Mouse (Mus musculus) T-helper 2 cell (primary cell): ENCODE measurements at regions not wholly inside any gene's neighbourhood (a gene's known extent, or its start where the extent isn't known, plus 50 kb on each side); places are given as distances from the start of the nearest gene placed in this dataset.

Experiments used
- in situ Hi-C: fragments of 300-600 bp; cut with MboI, MseI; formaldehyde crosslinking; loops from one replicate; pipeline ENCODE4 v1.15.1; 2025; ENCODE audit warnings: high pct_unique_total_duplicates

DNA sequence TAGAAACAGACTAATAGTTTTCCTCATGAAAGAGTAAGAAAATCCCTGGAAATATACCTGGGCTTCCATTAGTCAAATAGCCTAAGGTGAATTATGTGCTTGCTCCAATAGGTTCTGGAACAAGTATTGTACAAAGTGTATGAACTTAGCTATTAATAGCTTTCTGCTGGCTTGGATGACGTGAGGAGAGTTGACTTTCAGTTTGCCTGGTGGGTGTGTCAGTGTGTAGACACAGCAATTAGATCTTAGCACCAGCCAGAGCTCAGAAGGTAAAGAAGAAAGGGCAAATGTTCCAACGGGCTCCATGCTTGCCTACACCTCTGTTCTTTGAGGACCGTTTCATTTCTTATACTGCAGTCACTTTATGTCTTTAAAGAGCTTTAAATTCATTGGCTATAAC is 654.8 kb upstream of the Mef2c start:
- in situ Hi-C loops: no loop called here

DNA sequence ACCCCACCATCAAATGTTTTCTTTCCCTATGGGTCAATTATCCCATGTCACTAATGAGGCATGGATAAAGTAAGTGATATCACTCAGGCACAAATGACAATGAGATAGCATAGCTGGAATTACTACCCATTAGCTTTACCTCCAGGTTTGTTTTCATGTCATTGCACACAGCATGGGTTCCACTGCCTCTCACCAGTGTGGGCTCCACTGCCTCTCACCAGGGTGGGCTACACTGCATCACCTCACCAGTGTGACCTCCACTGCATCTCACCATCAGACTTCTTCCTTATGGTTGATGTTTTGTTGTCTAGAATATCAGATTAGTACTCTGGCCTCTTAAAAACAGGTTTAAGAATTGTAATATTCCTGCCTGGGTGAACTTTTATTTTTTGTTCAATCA is 634.0 kb upstream of the Mef2c start:
- in situ Hi-C loops: no loop called here

DNA sequence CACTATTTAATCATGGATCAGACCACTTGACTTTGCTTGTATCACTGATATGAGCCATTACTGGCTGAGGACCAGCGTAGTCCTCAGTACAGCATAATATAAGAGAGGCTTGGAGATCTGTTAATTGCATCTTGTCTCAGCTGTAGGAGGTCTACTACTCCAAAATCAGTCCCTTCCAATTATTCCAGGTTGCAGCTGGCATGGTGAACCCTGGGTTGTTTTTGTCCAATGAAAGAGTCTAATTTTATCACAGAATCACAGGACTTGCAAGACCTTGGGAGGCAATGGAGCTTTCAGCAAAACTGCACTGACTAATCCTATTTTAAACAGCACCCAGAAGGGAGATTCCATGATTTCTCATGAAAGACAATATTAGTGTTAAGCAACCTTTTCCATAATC is 629.7 kb upstream of the Mef2c start:
- in situ Hi-C loops: no loop called here

DNA sequence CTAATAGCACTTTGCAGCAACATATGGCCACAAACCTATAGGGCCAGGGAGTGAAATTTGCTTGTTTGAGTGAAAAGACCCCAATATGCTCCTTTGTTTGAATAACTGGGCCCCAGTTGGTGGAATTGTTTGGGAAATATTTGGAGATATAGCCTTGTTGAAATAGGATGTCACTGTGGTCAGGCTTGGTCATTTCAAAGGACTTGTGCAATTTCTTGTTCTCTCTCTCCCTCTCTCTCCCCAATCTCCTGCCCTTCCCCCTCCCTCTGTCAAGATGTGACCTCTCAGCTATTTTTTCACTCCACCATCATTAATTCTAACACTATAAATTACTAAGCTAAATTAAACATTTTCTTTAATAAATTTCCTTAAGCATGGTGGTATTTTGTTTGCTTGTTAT is 620.5 kb upstream of the Mef2c start:
- in situ Hi-C loops: no loop called here

DNA sequence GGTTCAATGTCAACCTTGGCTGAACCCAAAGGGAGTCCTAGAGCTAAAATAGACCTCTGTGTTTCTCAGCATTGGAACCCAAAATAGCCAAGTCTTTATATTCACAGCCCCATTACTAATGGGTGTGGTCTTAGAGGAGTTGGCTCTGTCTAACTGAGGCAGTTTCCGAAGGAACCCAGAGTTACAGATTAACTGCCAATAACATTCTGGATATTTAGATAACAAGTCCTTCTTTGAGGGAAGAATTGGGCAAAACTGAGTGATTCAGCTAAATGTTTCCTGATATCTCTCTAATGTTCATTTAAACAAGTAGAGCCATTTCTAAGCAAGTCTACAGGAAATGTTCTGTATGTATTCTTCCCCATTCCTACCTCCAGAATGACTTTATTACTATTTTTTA is 615.1 kb upstream of the Mef2c start:
- in situ Hi-C loops: no loop called here

DNA sequence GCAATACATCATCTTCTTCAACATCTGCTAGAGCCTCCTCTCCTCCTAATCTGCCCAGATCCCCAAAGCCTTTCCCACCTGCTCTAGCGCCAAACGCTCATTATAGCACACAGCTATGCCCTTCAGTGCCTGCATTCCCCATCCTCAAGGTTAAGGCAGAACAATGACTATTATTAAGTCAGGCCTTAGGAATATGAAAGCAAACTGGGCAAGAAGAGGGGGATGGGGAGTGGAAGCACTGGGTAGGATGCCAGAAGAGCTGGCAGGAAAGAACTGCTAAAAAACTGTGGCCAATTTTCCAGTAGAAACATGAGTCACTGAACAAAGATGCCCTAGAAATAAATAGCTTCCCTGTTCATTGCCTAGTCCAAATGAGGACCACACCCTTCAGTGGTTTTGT is 611.1 kb upstream of the Mef2c start:
- in situ Hi-C loops: no loop called here

DNA sequence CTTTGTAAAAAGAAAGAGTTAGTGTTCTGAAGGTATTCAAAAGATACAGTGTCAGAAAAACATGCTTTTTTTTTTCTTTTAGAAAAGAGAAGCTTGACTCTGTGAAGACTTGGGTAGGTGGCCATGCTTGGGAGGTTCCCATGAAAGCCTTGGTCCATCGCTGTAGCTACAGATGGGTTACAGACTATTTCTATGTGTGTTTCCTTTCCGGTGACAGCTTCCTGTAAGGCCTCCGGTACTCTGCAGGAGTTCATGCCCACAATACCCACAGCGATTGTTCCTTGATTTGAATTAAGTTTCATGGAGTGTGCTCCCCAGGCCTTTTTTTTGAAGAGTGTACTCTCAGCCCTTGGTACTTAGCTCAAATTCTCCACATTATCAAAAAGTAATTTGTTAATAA is 604.1 kb upstream of the Mef2c start:
- in situ Hi-C loops: no loop called here

DNA sequence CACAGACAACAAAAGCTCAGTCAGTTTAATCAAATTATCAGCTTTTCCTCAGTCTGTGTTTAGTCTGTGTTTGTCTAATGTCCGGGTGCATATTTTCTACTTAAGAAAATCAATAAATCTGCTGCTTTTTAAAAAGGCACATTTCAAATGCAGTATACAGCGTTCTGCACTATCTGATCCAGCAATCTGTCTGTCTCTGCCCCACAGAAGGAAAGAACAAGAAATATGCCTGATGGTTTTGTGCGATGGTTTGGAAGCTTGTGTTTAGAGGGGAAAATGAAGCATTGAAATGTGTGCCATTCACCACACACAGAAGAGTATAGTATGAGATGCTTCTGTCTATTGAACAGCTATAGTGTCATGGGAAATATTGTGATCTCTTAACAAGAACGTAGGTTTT is 601.7 kb upstream of the Mef2c start:
- in situ Hi-C loops: no loop called here

DNA sequence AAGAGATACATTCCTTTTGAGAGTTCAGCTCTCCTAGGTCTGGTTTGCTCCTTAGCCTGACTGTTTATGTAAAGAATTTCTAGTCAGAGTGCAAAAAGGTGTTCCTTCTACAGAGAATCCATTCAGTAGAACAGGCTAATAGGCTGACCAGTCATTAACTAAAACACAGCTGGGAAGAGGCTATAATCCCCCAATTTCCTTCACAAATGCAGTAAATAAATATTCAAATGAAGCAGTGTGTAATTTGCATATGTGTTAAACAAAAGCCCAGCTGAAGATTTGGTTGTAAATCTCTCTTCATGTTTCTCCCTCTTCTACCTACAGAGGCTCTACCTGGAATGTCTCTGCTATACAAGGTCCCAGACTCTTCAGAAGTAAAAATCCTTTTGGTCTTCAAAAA is 600.2 kb upstream of the Mef2c start:
- in situ Hi-C loops: no loop called here

DNA sequence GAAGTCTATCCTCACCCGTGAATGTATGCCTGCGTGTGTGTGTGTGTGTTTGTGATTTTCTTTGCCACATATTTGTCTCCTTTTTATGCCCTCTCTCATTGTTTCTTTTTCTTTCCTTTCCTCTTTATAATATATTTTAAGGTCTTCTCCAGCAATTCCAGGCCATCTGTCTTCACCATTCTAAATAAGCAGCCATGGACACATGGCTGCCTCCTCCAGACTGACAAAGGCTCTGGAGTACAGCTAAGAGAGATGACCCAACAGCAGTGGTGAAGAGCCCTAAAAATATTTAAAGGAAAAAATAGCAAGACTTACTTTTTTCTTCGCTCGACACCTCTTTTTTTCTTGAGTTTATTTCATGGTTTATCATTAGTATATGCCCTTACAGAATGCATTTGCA is 596.1 kb upstream of the Mef2c start:
- in situ Hi-C loops: no loop called here

DNA sequence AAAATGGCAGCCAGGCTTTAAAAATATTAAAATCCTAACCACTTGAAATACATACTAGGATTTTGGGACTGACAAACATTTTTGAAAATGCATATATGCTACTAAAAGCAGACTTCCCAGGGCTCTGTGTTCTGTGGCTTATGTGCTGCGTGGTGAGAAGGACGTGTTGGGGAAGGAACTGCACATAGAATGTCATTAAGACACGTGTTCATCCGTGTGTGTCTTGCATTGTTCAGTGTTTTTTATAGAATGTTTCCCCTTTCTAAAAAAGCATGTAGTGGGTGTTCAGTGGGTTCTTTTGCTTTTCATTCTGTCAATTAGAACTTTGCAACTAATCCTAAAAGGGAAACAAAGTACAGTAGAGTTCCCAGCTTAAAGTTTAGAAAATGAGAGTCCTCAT is 594.7 kb upstream of the Mef2c start:
- in situ Hi-C loops: no loop called here

DNA sequence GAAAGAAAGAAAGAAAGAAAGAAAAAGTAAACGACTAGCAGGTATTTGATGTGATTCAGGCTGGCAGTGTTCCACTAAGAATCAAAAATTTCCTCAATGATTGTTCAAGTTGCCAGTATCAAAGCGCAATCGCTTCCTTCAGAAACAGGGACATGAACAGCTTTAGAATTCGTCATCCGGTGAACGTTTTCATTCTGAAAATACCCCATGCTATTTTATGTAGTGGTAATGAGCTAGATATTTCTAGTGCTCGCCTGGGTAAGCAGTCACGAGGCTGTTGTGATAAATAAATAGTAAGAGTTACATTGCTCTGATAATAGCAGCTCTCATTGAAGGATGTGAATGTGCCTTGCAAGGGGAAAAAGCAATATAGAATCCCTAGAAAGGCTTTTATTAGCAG is 591.0 kb upstream of the Mef2c start:
- in situ Hi-C loops: no loop called here

DNA sequence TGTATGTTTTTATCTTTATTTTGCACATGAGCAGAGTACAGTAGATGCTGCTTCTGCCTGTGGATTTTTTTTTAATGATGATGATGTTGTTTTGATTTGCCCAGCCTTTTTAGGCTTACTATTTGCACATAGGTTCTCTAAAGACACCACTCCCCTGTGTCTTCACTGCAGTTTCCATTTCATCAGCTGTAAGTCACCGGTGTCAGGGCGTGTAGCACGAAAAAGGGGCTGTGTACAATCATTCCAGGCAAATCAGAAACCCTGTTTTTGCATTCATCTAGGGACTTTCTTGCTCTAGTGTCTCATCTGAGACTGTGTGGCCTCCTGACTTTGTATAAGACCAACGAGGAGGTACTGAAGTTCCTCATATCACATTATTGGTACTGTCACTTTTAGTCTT is 588.6 kb upstream of the Mef2c start:
- in situ Hi-C loops: no loop called here

DNA sequence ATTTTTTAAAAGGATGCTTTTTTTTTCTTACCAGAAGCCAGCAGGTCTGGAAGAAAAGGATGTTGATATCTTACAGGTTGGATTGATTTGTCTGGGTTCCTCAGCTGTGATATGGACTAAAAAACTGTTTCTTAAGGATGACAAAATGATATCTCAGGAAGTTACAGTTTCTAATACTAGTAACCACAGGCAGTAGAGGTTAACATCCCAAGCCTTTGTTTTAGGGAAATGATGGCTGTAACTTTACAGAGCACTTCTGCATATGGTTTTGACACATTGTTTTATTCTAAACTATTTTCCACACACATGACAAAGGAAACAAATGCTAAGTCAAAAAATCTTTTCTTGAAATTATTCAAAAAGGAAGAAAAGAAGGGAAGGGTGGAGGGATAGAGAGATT is 573.8 kb upstream of the Mef2c start:
- in situ Hi-C loops: no loop called here

DNA sequence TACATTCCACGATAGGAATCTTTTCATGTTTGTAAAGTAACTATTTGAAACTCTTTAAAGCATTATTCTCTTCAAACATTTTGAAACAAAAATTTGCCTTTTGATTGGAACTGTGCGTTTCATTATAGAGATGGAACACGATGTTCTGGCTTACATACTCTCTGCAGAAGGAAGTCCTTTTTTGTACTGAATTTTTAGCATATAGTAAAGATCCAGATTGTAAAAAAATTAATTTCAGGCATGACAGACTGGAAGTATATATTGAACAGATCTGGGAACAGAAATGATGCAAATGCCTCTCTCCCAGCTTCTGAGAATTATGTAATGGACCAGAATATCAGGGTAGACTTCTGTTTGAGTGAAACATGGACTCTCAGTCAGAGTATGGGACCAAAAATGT is 566.0 kb upstream of the Mef2c start:
- in situ Hi-C loops: no loop called here

DNA sequence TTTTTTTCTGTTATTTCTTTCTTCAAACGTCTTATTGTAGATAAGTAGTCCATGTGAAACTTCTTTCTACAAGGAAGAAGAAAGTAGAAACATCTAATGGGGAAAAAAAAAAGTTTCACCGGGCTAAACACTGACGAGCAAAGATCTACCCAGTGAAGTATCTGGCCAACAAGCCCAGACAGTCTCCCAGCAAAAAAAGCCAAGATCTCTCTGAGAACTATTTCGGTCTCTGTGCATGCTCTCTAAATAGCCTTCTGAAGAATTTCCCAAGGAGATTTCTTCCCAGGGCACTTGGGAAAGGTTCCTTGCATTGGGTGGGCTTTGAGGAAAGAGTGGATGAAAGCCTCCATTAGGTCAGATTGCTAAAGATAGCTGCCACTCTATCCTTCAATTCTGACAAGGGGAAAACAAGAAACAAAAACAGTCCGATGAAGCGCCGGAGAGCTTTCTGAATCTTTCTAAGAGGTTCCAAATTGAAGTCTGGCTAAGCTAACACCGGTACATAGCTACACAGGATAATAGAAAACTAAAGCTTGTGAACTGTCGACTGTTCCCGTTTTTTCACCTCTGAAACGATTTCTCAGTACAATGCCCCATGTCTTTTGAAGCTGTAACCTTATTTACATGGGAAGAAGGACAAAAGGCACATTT is 561.0 kb upstream of the Mef2c start:
- in situ Hi-C loops: no loop called here

DNA sequence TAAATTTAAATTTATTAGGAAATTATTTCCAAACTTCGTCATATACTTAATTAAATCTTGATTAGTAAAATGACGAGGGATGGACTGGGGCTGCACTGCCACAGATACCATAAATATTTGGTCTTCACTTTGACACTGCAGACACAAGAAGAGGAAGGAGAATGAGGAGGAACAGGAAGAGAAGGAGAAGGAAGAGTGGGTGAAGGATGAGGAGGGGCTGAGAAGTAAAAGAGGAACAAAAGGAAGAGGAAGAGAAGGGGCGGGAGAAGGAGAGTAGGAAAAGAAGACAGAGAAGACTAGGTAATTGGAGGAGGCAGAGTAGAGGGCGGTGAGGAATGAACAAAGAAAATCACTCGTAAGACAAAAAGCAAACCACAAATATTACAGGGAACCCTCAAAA is 556.9 kb upstream of the Mef2c start:
- in situ Hi-C loops: no loop called here

DNA sequence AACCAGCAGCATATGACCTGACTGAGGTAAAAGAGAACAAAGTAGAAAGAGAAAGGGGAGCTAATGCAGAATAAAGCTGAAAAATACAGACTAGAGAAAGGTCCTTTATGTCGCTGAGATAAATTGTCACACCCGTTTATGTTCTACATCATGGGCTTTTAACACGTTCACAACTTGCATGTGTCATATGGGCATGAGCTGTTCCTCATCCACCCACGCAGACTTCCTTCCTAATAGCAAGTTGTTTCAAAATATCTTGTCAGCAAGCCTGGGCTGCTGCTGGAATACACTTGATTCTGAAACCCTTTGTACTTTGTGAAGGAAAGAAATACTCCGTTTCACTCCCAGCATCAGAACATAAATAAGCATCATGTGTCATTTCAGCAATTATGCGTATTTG is 554.3 kb upstream of the Mef2c start:
- in situ Hi-C loops: no loop called here

DNA sequence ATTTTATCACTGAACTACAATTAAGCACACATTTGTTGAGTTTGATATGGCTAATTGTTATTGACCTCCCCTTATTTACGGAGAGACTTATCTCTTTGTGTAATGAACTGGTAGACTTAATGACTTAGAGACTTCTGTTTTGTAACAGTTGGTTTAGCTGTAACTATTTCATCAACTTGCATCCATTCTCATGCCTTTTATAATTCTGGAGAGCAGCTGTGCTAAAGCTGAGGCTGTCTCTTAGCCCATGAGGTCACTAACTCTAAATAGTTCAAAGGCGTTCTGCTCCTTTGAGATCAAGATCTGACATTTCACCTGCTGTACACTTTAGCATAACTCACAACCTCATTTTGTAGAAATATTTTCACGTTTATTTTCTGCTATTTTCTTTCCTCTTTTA is 541.5 kb upstream of the Mef2c start:
- in situ Hi-C loops: no loop called here

DNA sequence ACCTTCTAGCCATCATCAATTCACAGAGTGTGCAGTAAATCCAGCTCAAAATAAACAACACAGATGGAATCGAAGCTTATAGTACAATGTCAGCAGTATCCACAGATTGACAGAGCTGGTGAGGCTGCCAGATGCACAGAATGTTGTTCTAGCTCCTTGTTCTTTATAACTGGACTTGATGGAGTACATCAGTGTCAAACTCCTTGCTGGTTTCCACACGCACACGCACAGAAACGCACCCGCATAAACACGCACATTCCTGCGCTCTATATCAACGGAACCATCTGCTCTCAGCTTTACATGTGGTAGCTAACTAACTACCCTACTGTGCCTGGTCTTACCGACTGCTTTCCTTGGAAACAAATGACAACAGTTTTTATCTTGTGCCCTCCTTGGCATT is 532.1 kb upstream of the Mef2c start:
- in situ Hi-C loops: no loop called here

DNA sequence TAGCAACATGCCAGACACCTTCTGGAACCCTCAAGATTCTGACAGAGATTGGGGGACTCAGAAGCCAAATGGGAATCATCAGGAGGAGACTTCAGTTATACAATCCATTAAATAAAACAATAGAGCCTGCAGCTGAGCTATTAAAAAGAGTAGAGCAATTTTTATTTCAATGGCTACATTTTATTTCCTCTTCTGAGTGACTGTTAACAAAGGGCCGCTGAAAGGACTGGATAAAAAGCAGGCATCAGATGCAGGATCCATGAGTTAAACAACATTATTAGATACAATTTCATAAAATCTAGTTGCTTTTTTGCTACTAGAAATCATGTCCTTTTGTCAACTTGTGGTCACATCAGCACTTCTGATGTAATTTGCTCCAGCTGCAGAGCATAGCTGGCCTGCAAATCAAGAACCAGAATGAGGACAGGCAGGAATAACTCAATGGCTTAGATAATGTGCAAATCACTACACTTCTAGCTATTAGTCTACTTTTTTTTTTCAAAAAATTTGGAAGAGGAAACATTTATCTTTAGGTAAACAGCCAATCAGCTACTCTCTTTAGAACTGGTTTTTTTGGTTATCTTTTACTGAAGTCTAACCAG is 529.5 kb upstream of the Mef2c start:
- in situ Hi-C loops: no loop called here

DNA sequence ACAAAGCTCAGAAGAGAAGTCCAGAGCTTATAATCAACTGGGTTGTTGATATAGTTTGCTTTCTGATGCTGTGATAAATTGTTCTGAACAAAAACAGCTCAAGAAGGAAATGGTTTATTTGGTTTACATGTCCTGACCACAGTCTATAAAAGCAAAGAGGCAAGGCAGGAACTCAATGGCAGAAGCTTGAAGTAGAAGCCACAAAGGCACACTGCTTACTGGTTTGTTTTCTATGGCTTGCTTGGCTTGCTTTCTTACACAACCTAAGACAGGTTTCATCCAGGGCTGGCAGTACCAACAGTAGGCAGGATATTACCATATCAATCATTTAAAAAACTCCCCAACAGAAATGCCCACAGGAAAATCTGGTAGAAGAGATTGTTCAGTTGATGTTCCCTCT is 502.7 kb upstream of the Mef2c start:
- in situ Hi-C loops: loop anchor here (25.0 kb wide), 1 partner anchor 1914 kb away; no protein-coding TSS in a partner anchor

DNA sequence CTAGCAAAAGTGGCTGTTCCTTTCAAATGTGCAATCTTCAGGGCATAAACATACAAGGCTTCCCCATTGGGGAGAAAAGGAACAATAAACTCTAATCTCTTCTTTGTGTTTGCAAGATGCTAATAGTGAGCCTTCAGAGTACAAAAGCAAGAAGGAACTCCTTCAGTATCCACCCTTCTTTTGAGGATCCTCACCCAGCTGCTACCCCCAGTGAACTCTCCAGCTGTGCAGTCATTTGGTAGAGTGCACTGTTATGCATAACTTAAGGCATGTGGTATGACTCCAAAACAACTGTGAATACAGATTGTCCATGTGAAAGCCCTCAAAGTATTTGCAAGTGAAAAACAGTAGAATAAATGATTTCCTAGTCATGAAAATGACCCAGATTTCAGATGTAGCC is 487.1 kb upstream of the Mef2c start:
- in situ Hi-C loops: loop anchor here (25.0 kb wide), 1 partner anchor 1929 kb away; no protein-coding TSS in a partner anchor

DNA sequence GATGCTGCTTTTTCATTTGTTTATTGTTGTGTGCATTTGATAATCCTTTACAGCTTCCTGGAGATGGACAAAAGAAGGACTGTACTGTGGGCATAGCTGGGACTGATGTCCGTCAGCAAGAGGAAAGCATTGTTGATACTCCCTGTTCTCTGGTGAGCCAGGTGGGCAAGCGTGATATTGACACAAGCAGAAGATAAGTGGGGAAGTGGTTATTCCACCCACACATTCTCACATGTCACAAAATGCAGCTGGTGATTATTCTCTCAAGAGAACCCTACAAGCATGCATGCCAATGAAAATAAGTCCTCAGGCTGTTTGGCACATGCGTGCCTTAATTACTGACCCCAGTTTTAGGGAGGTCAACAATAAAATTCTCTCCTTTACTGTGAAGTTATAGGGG is 483.0 kb upstream of the Mef2c start:
- in situ Hi-C loops: loop anchor here (25.0 kb wide), 1 partner anchor 1934 kb away; no protein-coding TSS in a partner anchor
